Mouse (Mus musculus): ENCODE data around the gene Gm5741. TPM values are rescaled to one million over a fixed set of nuclear protein-coding genes. Genes with fewer than 3 reads are reported as not detected.
A peak's percentile ranks its signal among the peaks of the same experiment; 100 is the strongest.
"Not testable (repeated sequence)": the region's sequence is repeated elsewhere in the genome, so short reads cannot be mapped to it uniquely, and the experiment has no call there.

Gene Gm5741
- total RNA-seq (2021) = not detected in 2 replicates
- long read RNA-seq, experiment 1 = 0 reads
- long read RNA-seq, experiment 2 = 0 reads

GRCm38 (mm10) chr8:85067982-85068381, at the start of gene Gm5741:
Gene Gm5741 (minus strand): TSS chr8:85067982.
- DNase-seq = no peak

GRCm38 (mm10) chr8:85116984-85117383, 49.2 kb upstream of the Gm5741 start:
- no peak for DNase-seq

GRCm38 (mm10) chr8:85115501-85115900, 47.7 kb upstream of the Gm5741 start:
- no peak for DNase-seq

GRCm38 (mm10) chr8:85113241-85113640, 45.5 kb upstream of the Gm5741 start:
- DNase-seq = no peak

- no peak for DNase-seq
Observed at GRCm38 (mm10) chr8:85100076-85100665, 32.4 kb upstream of the Gm5741 start.

GRCm38 (mm10) chr8:85096850-85097249, 29.1 kb upstream of the Gm5741 start:
- DNase-seq = no peak

GRCm38 (mm10) chr8:85096196-85096595, 28.4 kb upstream of the Gm5741 start:
- no peak for DNase-seq

- no peak for DNase-seq
Observed at GRCm38 (mm10) chr8:85095566-85095965, 27.8 kb upstream of the Gm5741 start.

- DNase-seq = no peak
Observed at GRCm38 (mm10) chr8:85095051-85095450, 27.3 kb upstream of the Gm5741 start.

- DNase-seq = no peak
Observed at GRCm38 (mm10) chr8:85091526-85092090, 23.8 kb upstream of the Gm5741 start.

- no peak for DNase-seq
Observed at GRCm38 (mm10) chr8:85090856-85091255, 23.1 kb upstream of the Gm5741 start.

GRCm38 (mm10) chr8:85088771-85089170, 21.0 kb upstream of the Gm5741 start:
- no peak for DNase-seq

GRCm38 (mm10) chr8:85086238-85086637, 18.5 kb upstream of the Gm5741 start:
- DNase-seq = no peak

GRCm38 (mm10) chr8:85084633-85085032, 16.9 kb upstream of the Gm5741 start:
- no peak for DNase-seq

- peak; percentile 96 for DNase-seq
Observed at GRCm38 (mm10) chr8:85083108-85083813, 15.5 kb upstream of the Gm5741 start, which contains the start of gene Man2b1. Gene Man2b1 (plus strand): TSS chr8:85083270.

GRCm38 (mm10) chr8:85082169-85082568, 14.4 kb upstream of the Gm5741 start:
- DNase-seq = not testable (repeated sequence)

GRCm38 (mm10) chr8:85081216-85081555, 13.4 kb upstream of the Gm5741 start, which contains the start of gene Wdr83:
Gene Wdr83 (minus strand): TSS chr8:85081306.
- DNase-seq = peak; percentile 65

- peak; percentile 69 for DNase-seq
Observed at GRCm38 (mm10) chr8:85080532-85081215, 12.9 kb upstream of the Gm5741 start, which contains the start of gene Wdr83os. Gene Wdr83os (plus strand): TSS chr8:85080740.

- peak; percentile 57 for DNase-seq
Observed at GRCm38 (mm10) chr8:85080214-85080531, 12.4 kb upstream of the Gm5741 start.

GRCm38 (mm10) chr8:85076993-85077392, 9.2 kb upstream of the Gm5741 start:
- peak; percentile 87 for DNase-seq

- peak; percentile 67 for DNase-seq
Observed at GRCm38 (mm10) chr8:85076001-85076400, 8.2 kb upstream of the Gm5741 start.

GRCm38 (mm10) chr8:85074617-85075016, 6.8 kb upstream of the Gm5741 start:
- DNase-seq = no peak

- no peak for DNase-seq
Observed at GRCm38 (mm10) chr8:85074167-85074566, 6.4 kb upstream of the Gm5741 start.
